Mouse (Mus musculus): ENCODE measurements around the gene Nampt. TPM values are rescaled to one million over a fixed set of nuclear protein-coding genes. Genes with fewer than 3 reads are reported as not detected.

Gene Nampt
- polyA plus RNA-seq, 1 experiment from 2014 or later, result 32.3 TPM

GRCm38 (mm10) chr12:32824586-32824985 is 5.2 kb downstream of the Nampt start:
- no peaks in the 10 kb centered on the region for H3K9me3 ChIP-seq (replicated peaks)
- DNase-seq (ENCODE audit: low spot score), result no peak
- peaks cover 25% of the 10 kb centered on the region for H3K36me3 ChIP-seq
- H3K27ac ChIP-seq, result no peak overlapping the region
- H3K4me3 ChIP-seq, result no peak overlapping the region
- H3K4me1 ChIP-seq, result 0 out of 2 replicates have a peak, but pooled peaks cover 3% of the 10 kb centered on the region
- H3K27me3 ChIP-seq (ENCODE audit: low read depth, poor library complexity, severe bottlenecking), result no peaks in the 10 kb centered on the region
- WGBS, result 89% methylated on average over 6 of the region's 6 CpGs

GRCm38 (mm10) chr12:32826971-32827370 is 7.6 kb downstream of the Nampt start:
- no peaks in the 10 kb centered on the region for H3K27me3 ChIP-seq (ENCODE audit: low read depth, poor library complexity, severe bottlenecking)
- no peak overlapping the region for H3K4me3 ChIP-seq
- H3K36me3 ChIP-seq, result peaks cover 33% of the 10 kb centered on the region
- H3K4me1 ChIP-seq, result 0 out of 2 replicates have a peak, but pooled peaks cover 3% of the 10 kb centered on the region
- H3K9me3 ChIP-seq (replicated peaks), result no peaks in the 10 kb centered on the region
- peak; percentile 55 for DNase-seq (ENCODE audit: low spot score)
- WGBS, result 37% methylated on average over 3 of the region's 3 CpGs
- H3K27ac ChIP-seq, result no peak overlapping the region

GRCm38 (mm10) chr12:32828137-32828760 is 8.9 kb downstream of the Nampt start:
- Histone ChIP-seq H3K4me3 (no peak overlapping the region), H3K4me1 (no peaks in the 10 kb centered on the region), H3K27me3 (ENCODE audit: low read depth, poor library complexity, severe bottlenecking) (no peaks in the 10 kb centered on the region), H3K36me3 (peaks cover 43% of the 10 kb centered on the region), H3K9me3 (replicated peaks) (no peaks in the 10 kb centered on the region), H3K27ac (no peak overlapping the region)
- DNase-seq (ENCODE audit: low spot score), result no peak
- WGBS, result 86% methylated on average over 8 of the region's 8 CpGs

GRCm38 (mm10) chr12:32829321-32830090 is 10.2 kb downstream of the Nampt start:
- Histone ChIP-seq H3K27me3 (ENCODE audit: low read depth, poor library complexity, severe bottlenecking) (no peaks in the 10 kb centered on the region), H3K4me1 (no peaks in the 10 kb centered on the region), H3K36me3 (peaks cover 44% of the 10 kb centered on the region), H3K27ac (no peak overlapping the region), H3K4me3 (no peak overlapping the region), H3K9me3 (replicated peaks) (no peaks in the 10 kb centered on the region)
- WGBS, result 94% methylated on average over 9 of the region's 9 CpGs
- DNase-seq (ENCODE audit: low spot score), result no peak

GRCm38 (mm10) chr12:32832076-32832475 is 12.7 kb downstream of the Nampt start:
- Histone ChIP-seq H3K27me3 (ENCODE audit: low read depth, poor library complexity, severe bottlenecking) (no peaks in the 10 kb centered on the region), H3K4me3 (no peak overlapping the region), H3K27ac (no peak overlapping the region), H3K9me3 (replicated peaks) (no peaks in the 10 kb centered on the region), H3K4me1 (no peaks in the 10 kb centered on the region), H3K36me3 (peaks cover 56% of the 10 kb centered on the region)
- 95% methylated on average over 3 of the region's 3 CpGs for WGBS
- DNase-seq (ENCODE audit: low spot score), result no peak

- 91% methylated on average over 6 of the region's 6 CpGs for WGBS
- no peaks in the 10 kb centered on the region for H3K9me3 ChIP-seq (replicated peaks)
- H3K4me3 ChIP-seq, result no peak overlapping the region
- no peak for DNase-seq (ENCODE audit: low spot score)
- no peaks in the 10 kb centered on the region for H3K4me1 ChIP-seq
- no peak overlapping the region for H3K27ac ChIP-seq
- H3K27me3 ChIP-seq (ENCODE audit: low read depth, poor library complexity, severe bottlenecking), result no peaks in the 10 kb centered on the region
- H3K36me3 ChIP-seq, result peaks cover 74% of the 10 kb centered on the region
Observed at GRCm38 (mm10) chr12:32834781-32835180, 15.4 kb downstream of the Nampt start.

- H3K36me3 ChIP-seq, result peaks cover 78% of the 10 kb centered on the region
- no peaks in the 10 kb centered on the region for H3K27me3 ChIP-seq (ENCODE audit: low read depth, poor library complexity, severe bottlenecking)
- H3K9me3 ChIP-seq (replicated peaks), result no peaks in the 10 kb centered on the region
- WGBS, result 93% methylated on average over 4 of the region's 4 CpGs
- H3K4me1 ChIP-seq, result no peaks in the 10 kb centered on the region
- H3K27ac ChIP-seq, result no peak overlapping the region
- DNase-seq (ENCODE audit: low spot score), result no peak
- no peak overlapping the region for H3K4me3 ChIP-seq
Observed at GRCm38 (mm10) chr12:32835235-32835634, 15.9 kb downstream of the Nampt start.

- H3K4me3 ChIP-seq, result no peak overlapping the region
- peaks cover 86% of the 10 kb centered on the region for H3K36me3 ChIP-seq
- 92% methylated on average over 4 of the region's 4 CpGs for WGBS
- no peak for DNase-seq (ENCODE audit: low spot score)
- H3K9me3 ChIP-seq (replicated peaks), result no peaks in the 10 kb centered on the region
- H3K27ac ChIP-seq, result no peak overlapping the region
- H3K27me3 ChIP-seq (ENCODE audit: low read depth, poor library complexity, severe bottlenecking), result no peaks in the 10 kb centered on the region
- no peaks in the 10 kb centered on the region for H3K4me1 ChIP-seq
Observed at GRCm38 (mm10) chr12:32838406-32838805, 19.1 kb downstream of the Nampt start.

- no peaks in the 10 kb centered on the region for H3K4me1 ChIP-seq
- DNase-seq (ENCODE audit: low spot score), result no peak
- H3K27me3 ChIP-seq (ENCODE audit: low read depth, poor library complexity, severe bottlenecking), result no peaks in the 10 kb centered on the region
- no peaks in the 10 kb centered on the region for H3K9me3 ChIP-seq (replicated peaks)
- no peak overlapping the region for H3K4me3 ChIP-seq
- no peak overlapping the region for H3K27ac ChIP-seq
- WGBS, result 96% methylated on average over 9 of the region's 9 CpGs
- peaks cover 86% of the 10 kb centered on the region for H3K36me3 ChIP-seq
Observed at GRCm38 (mm10) chr12:32838954-32839353, 19.6 kb downstream of the Nampt start.

GRCm38 (mm10) chr12:32841442-32841900 is 22.1 kb downstream of the Nampt start:
- H3K27me3 ChIP-seq (ENCODE audit: low read depth, poor library complexity, severe bottlenecking), result no peaks in the 10 kb centered on the region
- H3K9me3 ChIP-seq (replicated peaks), result no peaks in the 10 kb centered on the region
- no peak overlapping the region for H3K4me3 ChIP-seq
- DNase-seq (ENCODE audit: low spot score), result no peak
- no peak overlapping the region for H3K27ac ChIP-seq
- 73% methylated on average over 7 of the region's 7 CpGs for WGBS
- H3K4me1 ChIP-seq, result no peaks in the 10 kb centered on the region
- peaks cover 81% of the 10 kb centered on the region for H3K36me3 ChIP-seq

GRCm38 (mm10) chr12:32846325-32846724 is 27.0 kb downstream of the Nampt start:
- Histone ChIP-seq H3K36me3 (peaks cover 84% of the 10 kb centered on the region), H3K9me3 (replicated peaks) (no peaks in the 10 kb centered on the region), H3K4me1 (no peaks in the 10 kb centered on the region), H3K27me3 (ENCODE audit: low read depth, poor library complexity, severe bottlenecking) (no peaks in the 10 kb centered on the region), H3K4me3 (no peak overlapping the region), H3K27ac (no peak overlapping the region)
- WGBS, result 97% methylated on average over 8 of the region's 8 CpGs
- DNase-seq (ENCODE audit: low spot score), result no peak

- no peak for DNase-seq (ENCODE audit: low spot score)
- H3K36me3 ChIP-seq, result peaks cover 41% of the 10 kb centered on the region
- H3K27ac ChIP-seq, result no peak overlapping the region
- H3K27me3 ChIP-seq (ENCODE audit: low read depth, poor library complexity, severe bottlenecking), result no peaks in the 10 kb centered on the region
- H3K4me3 ChIP-seq, result no peak overlapping the region
- no peaks in the 10 kb centered on the region for H3K4me1 ChIP-seq
- WGBS, result 88% methylated on average over 5 of the region's 5 CpGs
- no peaks in the 10 kb centered on the region for H3K9me3 ChIP-seq (replicated peaks)
Observed at GRCm38 (mm10) chr12:32853757-32854156, 34.4 kb downstream of the Nampt start.

- no peak for DNase-seq (ENCODE audit: low spot score)
- Histone ChIP-seq H3K27me3 (ENCODE audit: low read depth, poor library complexity, severe bottlenecking) (no peaks in the 10 kb centered on the region), H3K27ac (no peak overlapping the region), H3K4me1 (no peaks in the 10 kb centered on the region), H3K36me3 (peaks cover 31% of the 10 kb centered on the region), H3K4me3 (no peak overlapping the region), H3K9me3 (replicated peaks) (no peaks in the 10 kb centered on the region)
- WGBS, result 90% methylated on average over 6 of the region's 6 CpGs
Observed at GRCm38 (mm10) chr12:32854866-32855265, 35.5 kb downstream of the Nampt start.

Data from limb, embryonic 10.5 days (tissue).